Mouse (Mus musculus) E14TG2a.4 (cell line): ENCODE results near the gene Gm10192.
A peak's percentile ranks its signal among the peaks of the same experiment; 100 is the strongest.

Experiments
- H3K27me3 ChIP-seq: 2 replicates; pipeline ENCODE4 v1.6.1; 2014; ENCODE audit warnings: low read length, control low read depth; ENCODE audit not compliant: insufficient read depth
- H3K36me3 ChIP-seq: 2 replicates; pipeline ENCODE4 v1.6.1; 2014; ENCODE audit warnings: low read length, control low read depth; ENCODE audit not compliant: insufficient read depth
- H3K4me1 ChIP-seq: replicated peaks from 2 replicates; pipeline ENCODE4 v1.6.1; 2014; ENCODE audit warnings: low read depth, low read length, control low read depth
- H3K4me3 ChIP-seq: replicated peaks from 2 replicates; pipeline ENCODE4 v1.5.1; 2014; ENCODE audit warnings: mild to moderate bottlenecking, low read length
- H3K9me3 ChIP-seq: 2 replicates; pipeline ENCODE4 v1.6.1; 2014; ENCODE audit warnings: low read length, control low read depth
- CTCF ChIP-seq: conservative IDR thresholded peaks from 2 replicates; pipeline ENCODE4 v1.5.1; 2014; ENCODE audit warnings: low read length
- NANOG ChIP-seq: IDR thresholded peaks from 2 replicates; pipeline ENCODE4 v1.6.1; 2014; ENCODE audit warnings: borderline replicate concordance, low read length, mixed read lengths
- POU5F1 ChIP-seq: IDR thresholded peaks from 2 replicates; pipeline ENCODE4 v1.6.1; 2014; ENCODE audit warnings: low read length, borderline replicate concordance

Gene Gm10192

GRCm38 (mm10) chr4:97156841-97157345, 26.1 kb downstream of the Gm10192 start:
- Histone ChIP-seq H3K9me3 (no peaks in the 10 kb centered on the region), H3K36me3 (no peaks in the 10 kb centered on the region), H3K4me1 (no peaks in the 10 kb centered on the region), H3K27me3 (no peaks in the 10 kb centered on the region), H3K4me3 (no peak overlapping the region)
- TF ChIP-seq NANOG = no peak
- no peak for TF ChIP-seq POU5F1
- TF ChIP-seq CTCF = no peak

- no peaks in the 10 kb centered on the region for H3K27me3 ChIP-seq
- H3K36me3 ChIP-seq = no peaks in the 10 kb centered on the region
- no peak overlapping the region for H3K4me3 ChIP-seq
- H3K4me1 ChIP-seq = no peaks in the 10 kb centered on the region
- H3K9me3 ChIP-seq = no peaks in the 10 kb centered on the region
- TF ChIP-seq POU5F1 = no peak
- TF ChIP-seq NANOG = no peak
- no peak for TF ChIP-seq CTCF
Observed at GRCm38 (mm10) chr4:97156084-97156483, 26.9 kb downstream of the Gm10192 start.

DNA sequence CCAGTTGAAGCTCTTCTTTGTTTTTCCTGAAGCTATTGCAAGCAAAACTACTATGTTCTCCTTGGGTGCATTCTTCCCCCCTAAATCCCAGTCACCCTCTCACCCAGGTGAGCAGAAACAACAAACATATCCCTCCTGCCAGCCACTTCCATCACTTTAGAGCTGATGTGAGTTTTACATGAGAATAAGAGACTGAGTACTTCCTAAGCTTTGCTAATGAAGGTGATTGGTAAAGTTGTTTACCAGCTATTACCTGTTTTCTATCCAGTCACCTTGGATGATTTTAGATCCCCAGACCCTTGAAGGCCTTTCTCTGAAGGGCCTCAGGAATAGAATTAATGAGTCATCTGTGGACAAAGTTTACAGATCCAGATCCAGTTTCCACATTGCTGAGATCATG, 29.4 kb downstream of the Gm10192 start:
- H3K27me3 ChIP-seq = no peaks in the 10 kb centered on the region
- no peaks in the 10 kb centered on the region for H3K9me3 ChIP-seq
- TF ChIP-seq POU5F1 (no peak), CTCF (no peak), NANOG (peak; percentile 98)
- no peaks in the 10 kb centered on the region for H3K4me1 ChIP-seq
- H3K36me3 ChIP-seq = no peaks in the 10 kb centered on the region
- H3K4me3 ChIP-seq = no peak overlapping the region

DNA sequence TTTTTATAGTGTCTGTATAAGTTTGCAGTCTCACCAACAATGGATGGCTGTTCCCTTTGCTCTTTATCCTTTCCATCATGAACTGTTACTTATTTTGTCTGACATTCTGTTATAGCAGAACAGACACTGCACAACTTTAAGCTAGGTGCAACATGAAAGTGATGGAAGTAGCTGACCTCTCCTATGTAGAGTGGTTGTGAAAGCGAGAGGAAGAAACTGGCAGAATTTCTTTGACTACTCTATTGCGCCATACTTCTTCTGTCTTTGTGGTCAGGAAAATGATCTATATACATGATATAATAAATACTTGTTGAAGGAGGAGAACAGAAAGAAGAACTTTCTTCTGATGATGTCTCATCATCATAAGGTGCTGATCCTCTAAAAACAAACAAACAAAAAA, 40.5 kb downstream of the Gm10192 start:
- Histone ChIP-seq H3K4me1 (no peaks in the 10 kb centered on the region), H3K4me3 (no peak overlapping the region), H3K36me3 (no peaks in the 10 kb centered on the region), H3K9me3 (no peaks in the 10 kb centered on the region), H3K27me3 (no peaks in the 10 kb centered on the region)
- TF ChIP-seq CTCF (no peak), POU5F1 (no peak), NANOG (no peak)
